Mouse (Mus musculus) thymus, adult 2 months (tissue): ENCODE results near the gene Phactr1.

ENCODE experiments used
- CTCF ChIP-seq: fragments of 200-500 bp; IDR thresholded peaks from 2 replicates; pipeline ENCODE4 v1.5.1; 2012; ENCODE audit warnings: mild to moderate bottlenecking, control low read depth, low read length, moderate library complexity, borderline replicate concordance; ENCODE audit not compliant: control insufficient read depth, poor library complexity, insufficient read depth; ENCODE audit errors: extremely low read depth
- POLR2A ChIP-seq: fragments of 200-500 bp; IDR thresholded peaks from 2 replicates; pipeline ENCODE4 v1.6.1; 2012; ENCODE audit warnings: mild to moderate bottlenecking, low read length, control low read depth, moderate library complexity; ENCODE audit not compliant: control insufficient read depth, poor library complexity, insufficient read depth; ENCODE audit errors: extremely low read depth

- no peak for TF ChIP-seq CTCF
- TF ChIP-seq POLR2A = no peak
Measured at GRCm38 (mm10) chr13:42976144-42976543, 295.7 kb downstream of the Phactr1 start.
